Mouse (Mus musculus) liver, adult 2 months (tissue): ENCODE measurements around the gene Hist1h2ac. TPM values are rescaled to one million over a fixed set of nuclear protein-coding genes. Genes with fewer than 3 reads are reported as not detected.
"Not testable (repeated sequence)": the region's sequence is repeated elsewhere in the genome, so short reads cannot be mapped to it uniquely, and the experiment has no call there.

Experiments
- DNase-seq: peaks from one replicate; pipeline ENCODE4 v3.0.0-alpha.2; 2011; ENCODE audit warnings: low read depth, low spot score; ENCODE audit errors: extremely low read depth
- H3K27ac ChIP-seq: fragments of 200-500 bp; replicated peaks from 2 replicates; pipeline ENCODE4 v1.5.1; 2012; ENCODE audit warnings: low read depth, mild to moderate bottlenecking, control low read depth, inconsistent platforms, low read length; ENCODE audit not compliant: insufficient read depth
- H3K27me3 ChIP-seq: fragments of 200-500 bp; 2 replicates; pipeline ENCODE4 v1.6.1; 2012; ENCODE audit warnings: mild to moderate bottlenecking, moderate library complexity, low read length, inconsistent platforms; ENCODE audit not compliant: control insufficient read depth, insufficient read depth
- H3K36me3 ChIP-seq: fragments of 200-500 bp; 2 replicates; pipeline ENCODE4 v1.6.1; 2012; ENCODE audit warnings: low read length, inconsistent platforms; ENCODE audit not compliant: control insufficient read depth, insufficient read depth
- H3K4me1 ChIP-seq: fragments of 200-500 bp; 2 replicates; pipeline ENCODE4 v1.6.1; 2011; ENCODE audit warnings: low read length; ENCODE audit not compliant: control insufficient read depth, insufficient read depth
- H3K4me3 ChIP-seq: fragments of 200-500 bp; 2 replicates; pipeline ENCODE4 v1.5.1; 2011; ENCODE audit warnings: low read depth, mild to moderate bottlenecking, control low read depth, low read length, moderate library complexity; ENCODE audit not compliant: insufficient read depth
- H3K79me2 ChIP-seq: fragments of 200-500 bp; 2 replicates; pipeline ENCODE4 v1.6.1; 2012; ENCODE audit warnings: inconsistent platforms, mild to moderate bottlenecking, low read length, moderate library complexity; ENCODE audit not compliant: control insufficient read depth, insufficient read depth
- H3K9ac ChIP-seq: fragments of 200-500 bp; 2 replicates; pipeline ENCODE4 v1.6.1; 2012; ENCODE audit warnings: low read depth, mild to moderate bottlenecking, control low read depth, inconsistent platforms, low read length
- CTCF ChIP-seq: fragments of 200-500 bp; IDR thresholded peaks from 2 replicates; pipeline ENCODE4 v1.5.1; 2011; ENCODE audit warnings: low read depth, low read length, control low read depth
- POLR2A ChIP-seq: fragments of 200-500 bp; IDR thresholded peaks from 2 replicates; pipeline ENCODE4 v1.6.1; 2011; ENCODE audit warnings: low read length, control low read depth; ENCODE audit not compliant: insufficient read depth; ENCODE audit errors: extremely low read depth
- WGBS: fragments of 180-500 bp; shearing (Covaris S2); methylation state at CpG from one replicate; pipeline ENCODE4 v1.1.7; 2018; 5-methylcytosine and 5-hydroxymethylcytosine counted together
- polyA plus RNA-seq: library from polyadenylated mRNA; depleted of rRNA; stranded (reverse); fragments of >200 nt; gene quantifications from 2 replicates; pipeline ENCODE4 v1.2.3, GENCODE M21; 2012
- total RNA-seq: library from RNA; depleted of rRNA; stranded (reverse); fragments of >200 nt; gene quantifications from 2 replicates; pipeline ENCODE4 v1.2.3, GENCODE M21; 2014

Hist1h2ac gene
- total and polyA plus RNA-seq, 2 experiments = 0.22 to 4.9 TPM

DNA sequence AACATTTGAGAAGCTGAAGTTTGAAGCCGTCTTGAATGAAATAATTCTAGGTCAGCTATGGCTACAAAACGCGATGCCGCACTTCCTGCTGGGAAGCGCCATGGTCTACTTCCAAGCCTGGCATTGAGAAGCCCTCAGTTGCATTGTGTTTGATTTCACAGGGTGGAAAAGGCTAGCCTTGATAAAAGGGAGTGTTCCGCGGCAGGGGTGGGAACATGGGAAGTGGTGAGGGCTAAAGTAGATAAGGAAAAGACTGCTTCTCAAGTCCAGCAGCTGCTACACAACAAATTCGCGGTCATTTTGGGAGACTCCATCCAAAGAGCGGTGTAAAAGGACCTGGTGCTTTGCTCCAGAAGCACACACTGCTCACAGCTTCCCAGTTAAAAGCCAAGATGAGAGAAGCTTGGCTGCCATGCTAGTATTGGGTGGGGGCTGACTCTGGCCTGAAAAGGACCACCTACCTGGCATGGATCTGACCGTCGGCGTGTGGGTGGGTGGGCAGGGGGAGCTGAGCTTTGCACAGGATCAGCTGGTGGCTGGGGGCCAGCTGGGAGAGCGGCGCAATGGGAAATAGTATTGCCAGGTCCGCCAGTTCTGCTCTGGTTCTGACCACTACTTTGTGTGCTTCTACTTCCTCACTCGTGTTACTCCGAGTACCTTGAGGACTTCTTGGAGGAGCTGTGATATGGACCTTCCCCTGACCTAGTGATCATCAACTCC is 44.9 kb upstream of the Hist1h2ac start:
- Histone ChIP-seq H3K27me3 (no peaks in the 10 kb centered on the region), H3K79me2 (no peaks in the 10 kb centered on the region), H3K36me3 (no peaks in the 10 kb centered on the region), H3K9ac (no peak overlapping the region), H3K27ac (peak overlapping the region; percentile 90), H3K4me1 (peaks cover 25% of the 10 kb centered on the region), H3K4me3 (no peak overlapping the region)
- TF ChIP-seq POLR2A = no peak
- DNase-seq = no peak
- 64% methylated on average over 18 of the region's 18 CpGs for WGBS

DNA sequence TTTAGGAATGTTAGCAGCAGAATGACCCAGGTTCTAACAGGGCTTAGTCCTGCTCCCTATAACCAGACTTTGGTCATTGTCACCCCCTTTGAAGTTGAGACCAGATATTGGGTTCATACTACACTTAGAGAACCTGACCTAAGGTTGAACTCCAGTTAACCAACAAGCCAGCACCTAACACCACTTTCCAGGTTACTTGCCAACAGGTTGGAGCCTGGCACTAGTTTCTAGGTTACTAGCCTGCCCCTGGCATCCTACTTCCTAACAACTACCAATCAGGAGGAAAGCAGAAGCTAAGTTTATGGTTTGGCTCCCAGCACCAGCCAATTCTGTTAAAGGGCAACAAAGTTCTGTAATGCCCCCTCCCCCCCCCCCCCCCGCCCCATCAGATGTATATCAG is 41.5 kb upstream of the Hist1h2ac start:
- H3K36me3 ChIP-seq = no peaks in the 10 kb centered on the region
- H3K79me2 ChIP-seq = no peaks in the 10 kb centered on the region
- H3K27me3 ChIP-seq = no peaks in the 10 kb centered on the region
- no peak for TF ChIP-seq CTCF
- TF ChIP-seq POLR2A = no peak
- H3K9ac ChIP-seq = no peak overlapping the region
- H3K4me3 ChIP-seq = no peak overlapping the region
- peak; percentile 96 for DNase-seq
- WGBS = 44% methylated on average over 1 of the region's 1 CpGs
- H3K4me1 ChIP-seq = peaks cover 19% of the 10 kb centered on the region
- no peak overlapping the region for H3K27ac ChIP-seq

DNA sequence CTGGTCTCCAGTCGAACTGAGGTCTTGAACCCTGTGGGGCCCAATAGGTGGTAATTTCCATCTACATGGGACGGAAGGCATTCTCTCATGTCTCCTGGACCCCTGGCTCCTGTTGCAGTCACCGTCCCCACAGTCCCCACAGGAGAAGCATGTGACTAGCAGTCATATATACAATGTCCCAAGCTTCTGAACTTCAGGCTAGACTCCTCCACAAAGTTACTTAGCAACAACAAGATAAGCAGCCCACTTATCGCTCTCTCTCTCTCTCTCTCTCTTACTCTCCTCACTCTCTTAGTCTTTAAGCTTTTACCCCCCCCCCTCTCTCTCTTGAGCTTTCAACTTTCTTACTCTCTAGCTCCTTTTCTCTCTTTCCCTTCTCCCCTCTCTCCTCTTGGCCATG is 40.5 kb upstream of the Hist1h2ac start:
- Histone ChIP-seq H3K4me3 (no peak overlapping the region), H3K27me3 (no peaks in the 10 kb centered on the region), H3K36me3 (no peaks in the 10 kb centered on the region), H3K79me2 (no peaks in the 10 kb centered on the region), H3K4me1 (peaks cover 12% of the 10 kb centered on the region), H3K27ac (no peak overlapping the region), H3K9ac (no peak overlapping the region)
- no peak for DNase-seq
- no peak for TF ChIP-seq POLR2A
- 96% methylated on average over 4 of the region's 4 CpGs for WGBS

DNA sequence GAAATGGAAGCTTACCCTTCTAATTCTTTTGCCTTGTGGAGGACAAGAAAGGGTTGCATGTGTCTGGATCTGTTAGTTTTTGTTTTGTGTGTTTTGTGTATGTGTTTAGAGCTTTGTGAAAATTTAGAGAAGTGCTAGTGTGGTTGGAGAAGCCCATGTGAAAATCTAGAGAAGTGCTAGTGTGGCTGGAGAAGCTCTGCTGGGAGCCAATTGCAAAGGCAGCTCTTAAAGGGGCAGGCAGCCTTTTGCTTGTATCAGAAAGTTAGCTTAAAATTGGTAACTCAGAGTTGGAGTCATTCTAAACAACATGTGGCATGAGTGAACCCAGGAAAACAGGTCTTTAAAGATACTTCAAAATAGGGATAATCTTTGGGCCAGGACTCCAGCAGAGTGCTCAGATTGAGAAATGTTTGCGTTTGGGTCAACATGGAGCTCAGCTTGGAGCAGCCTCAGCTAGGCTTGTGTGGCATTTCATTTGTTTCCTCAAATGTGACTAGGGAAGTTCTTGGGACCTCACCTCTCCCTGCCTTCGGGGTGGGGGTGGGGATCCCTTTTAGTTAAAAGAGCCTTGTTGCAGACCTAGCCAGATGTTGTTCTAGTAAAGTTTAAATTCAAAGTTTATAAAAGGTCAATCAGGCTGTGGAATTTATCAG is 34.0 kb upstream of the Hist1h2ac start:
- peak; percentile 68 for DNase-seq
- not testable (repeated sequence) for H3K27me3 ChIP-seq, H3K4me3 ChIP-seq

DNA sequence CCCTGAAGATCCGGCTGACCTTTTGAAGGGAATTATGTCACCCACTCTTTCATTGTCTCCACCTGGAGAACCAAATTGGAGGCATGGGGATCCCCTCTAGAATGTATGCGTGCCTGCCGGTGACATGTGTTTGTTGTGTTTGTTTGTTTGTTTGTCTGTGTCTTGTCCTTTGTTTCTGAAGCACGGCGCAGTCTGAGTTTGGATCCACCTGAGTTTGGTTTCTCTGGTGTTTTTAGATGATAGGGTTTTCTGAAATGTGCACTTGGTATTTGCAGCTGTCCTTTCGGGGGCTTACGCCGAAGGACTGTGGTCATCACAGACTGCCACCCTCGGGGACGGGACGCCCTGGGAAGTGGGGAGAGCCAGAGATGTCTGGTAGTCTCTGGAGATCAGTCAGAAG is 33.4 kb upstream of the Hist1h2ac start:
- no peak overlapping the region for H3K4me3 ChIP-seq
- H3K9ac ChIP-seq = no peak overlapping the region
- WGBS = 64% methylated on average over 11 of the region's 11 CpGs
- peaks cover 12% of the 10 kb centered on the region; the same call in 1 of the 2 replicates for H3K4me1 ChIP-seq
- no peak for DNase-seq
- H3K27me3 ChIP-seq = no peaks in the 10 kb centered on the region
- peak overlapping the region; percentile 36 for H3K27ac ChIP-seq
- H3K36me3 ChIP-seq = no peaks in the 10 kb centered on the region
- TF ChIP-seq POLR2A (no peak), CTCF (no peak)
- no peaks in the 10 kb centered on the region for H3K79me2 ChIP-seq

More for the DNA sequence above, 34.0 kb upstream of the Hist1h2ac start:
- H3K79me2 ChIP-seq, H3K36me3 ChIP-seq, H3K9ac ChIP-seq: not testable (repeated sequence)
- Histone ChIP-seq H3K4me1 (peaks cover 12% of the 10 kb centered on the region; the same call in 1 of the 2 replicates), H3K27ac (peak overlapping the region; percentile 36)
- WGBS = 11% methylated on average over 2 of the region's 2 CpGs

DNA sequence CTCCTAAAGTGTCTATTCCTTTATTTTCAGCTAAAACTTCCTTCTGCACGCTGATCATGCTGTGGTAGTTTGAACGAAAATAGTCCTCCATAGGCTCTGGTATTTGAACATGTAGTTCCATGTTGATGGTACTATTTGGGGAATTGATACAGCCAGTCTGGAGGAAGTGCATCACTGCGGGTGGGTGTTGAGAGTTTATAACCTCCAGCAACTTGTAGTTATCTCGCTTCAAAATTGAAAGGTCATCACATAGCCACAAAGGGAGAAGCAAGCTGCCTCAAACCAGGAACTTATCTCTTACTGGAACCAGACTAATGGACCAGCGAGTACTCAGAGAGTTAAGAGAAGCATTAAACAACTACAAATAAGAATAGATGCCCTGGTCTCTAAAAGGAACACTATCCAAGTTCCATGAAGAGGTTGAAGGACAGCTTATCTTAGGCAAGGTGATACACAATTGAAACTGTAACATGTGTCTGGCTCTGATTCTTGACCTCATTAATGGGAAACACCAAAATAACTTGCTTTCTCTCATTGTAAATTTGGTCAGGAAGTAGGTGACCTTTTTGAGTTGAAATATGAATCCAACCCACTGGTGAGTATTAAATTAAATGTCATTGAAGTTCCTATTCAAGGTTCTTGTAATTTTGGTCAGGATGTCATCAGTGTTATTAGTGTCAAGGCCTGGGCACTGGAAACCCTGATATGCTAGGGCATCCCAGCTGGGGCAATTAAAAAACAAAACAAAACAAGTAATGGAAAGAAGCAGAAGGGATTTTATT is 32.7 kb upstream of the Hist1h2ac start:
- no peak overlapping the region for H3K4me3 ChIP-seq
- H3K4me1 ChIP-seq = peaks cover 12% of the 10 kb centered on the region; the same call in 1 of the 2 replicates
- 77% methylated on average over 5 of the region's 5 CpGs for WGBS
- no peaks in the 10 kb centered on the region for H3K79me2 ChIP-seq
- H3K27ac ChIP-seq = no peak overlapping the region
- H3K36me3 ChIP-seq = no peaks in the 10 kb centered on the region
- DNase-seq = peak; percentile 58
- no peaks in the 10 kb centered on the region for H3K27me3 ChIP-seq
- H3K9ac ChIP-seq = no peak overlapping the region
- no peak for TF ChIP-seq POLR2A
- TF ChIP-seq CTCF = no peak
